Mouse (Mus musculus) left cerebral cortex, adult 2 months (tissue): Measurements from ENCODE around the gene Gsap. TPM values are rescaled to one million over a fixed set of nuclear protein-coding genes. Genes with fewer than 3 reads are reported as not detected.

ENCODE experiments used
- DNase-seq, 2 experiments: peaks; one replicate each; pipeline ENCODE4 v3.0.0; 2021 to 2022; ENCODE audit warnings: low spot score in 2 of 2, mixed read lengths in 1 of 2; ENCODE audit errors: extremely low spot score in 1 of 2
- H3K27ac ChIP-seq: fragments of 200-600 bp; 2 replicates; pipeline ENCODE4 v1.8.1; 2022
- H3K4me3 ChIP-seq: fragments of 200-600 bp; 2 replicates; pipeline ENCODE4 v1.8.1; 2022
- CTCF ChIP-seq: fragments of 200-600 bp; IDR thresholded peaks from 2 replicates; pipeline ENCODE4 v1.8.1; 2022; ENCODE audit warnings: antibody characterized with exemption, mild to moderate bottlenecking, moderate library complexity
- intact Hi-C: fragments of 180-260 bp; cut with DNase I; formaldehyde crosslinking; loops from one replicate; pipeline ENCODE4 v1.15.1; 2025
- total RNA-seq, 2 experiments: library from RNA; stranded (reverse); gene quantifications; 2 replicates each; pipeline ENCODE4 v1.2.3; 2021

Gsap gene
- total RNA-seq, 2 experiments from 2014 or later: 4.6 to 6.4 TPM

- TF ChIP-seq CTCF: no peak
- H3K27ac ChIP-seq: no peak overlapping the region
- H3K4me3 ChIP-seq: no peak overlapping the region
- intact Hi-C loops: no loop called here
- no peak for DNase-seq
Measured at GRCm38 (mm10) chr5:21188435-21188834, 2.4 kb downstream of the Gsap start.

- H3K4me3 ChIP-seq: no peak overlapping the region
- H3K27ac ChIP-seq: no peak overlapping the region
- no peak for DNase-seq
- no peak for TF ChIP-seq CTCF
- intact Hi-C loops: no loop called here
Measured at GRCm38 (mm10) chr5:21189036-21189435, 3.0 kb downstream of the Gsap start.

DNA sequence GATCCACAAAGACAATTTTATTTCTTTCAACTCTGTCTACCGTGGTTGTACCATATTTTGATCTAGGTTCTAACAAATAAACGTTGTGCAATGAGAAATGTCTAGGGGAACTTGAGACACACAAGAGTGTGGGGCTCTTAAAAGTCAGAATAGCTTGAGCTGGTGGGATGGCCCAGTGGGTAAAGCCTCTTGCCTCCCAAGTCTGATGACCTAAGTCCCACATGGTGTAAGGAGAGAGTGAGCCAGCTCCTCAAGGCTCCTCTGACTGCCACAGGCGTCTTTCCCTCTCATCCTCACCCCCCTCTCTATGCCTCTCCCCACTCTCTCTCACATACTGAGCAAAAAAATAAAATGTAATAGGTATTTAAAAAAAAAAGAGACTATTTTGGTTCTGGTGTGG is 3.4 kb downstream of the Gsap start:
- no peak for TF ChIP-seq CTCF
- Histone ChIP-seq H3K27ac (no peak overlapping the region), H3K4me3 (no peak overlapping the region)
- intact Hi-C loops: no loop called here
- DNase-seq: no peak

GRCm38 (mm10) chr5:21203504-21203903 is 17.4 kb downstream of the Gsap start:
- no peak for TF ChIP-seq CTCF
- DNase-seq: no peak
- H3K27ac ChIP-seq: no peak overlapping the region
- H3K4me3 ChIP-seq: no peak overlapping the region
- intact Hi-C loops: no loop called here

GRCm38 (mm10) chr5:21204157-21204556 is 18.1 kb downstream of the Gsap start:
- no peak overlapping the region for H3K4me3 ChIP-seq
- intact Hi-C loops: no loop called here
- TF ChIP-seq CTCF: no peak
- DNase-seq: no peak
- H3K27ac ChIP-seq: no peak overlapping the region

DNA sequence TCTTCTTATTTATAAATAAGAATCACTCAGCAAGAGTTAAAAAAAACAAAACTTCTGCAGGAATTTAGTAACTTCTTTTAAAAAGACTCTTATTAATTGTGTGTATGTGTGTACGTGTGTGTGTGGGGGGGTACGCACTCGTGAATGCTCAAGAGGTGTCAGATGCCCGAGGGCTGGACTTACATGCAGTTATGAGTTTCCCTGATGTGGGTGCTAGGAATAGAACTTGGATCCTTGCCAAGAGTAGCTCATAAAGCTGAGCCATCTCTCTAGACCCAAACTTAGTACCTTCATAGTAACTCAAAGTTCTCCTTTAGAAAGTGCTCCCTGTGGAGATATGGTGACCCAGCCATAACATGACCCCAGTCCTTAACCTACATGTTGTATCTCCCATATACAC is 20.0 kb downstream of the Gsap start:
- DNase-seq: no peak
- no peak overlapping the region for H3K27ac ChIP-seq
- H3K4me3 ChIP-seq: no peak overlapping the region
- intact Hi-C loops: no loop called here
- no peak for TF ChIP-seq CTCF

- Histone ChIP-seq H3K4me3 (no peak overlapping the region), H3K27ac (no peak overlapping the region)
- DNase-seq: no peak
- no peak for TF ChIP-seq CTCF
- intact Hi-C loops: no loop called here
Measured at GRCm38 (mm10) chr5:21211406-21211805, 25.4 kb downstream of the Gsap start.

DNA sequence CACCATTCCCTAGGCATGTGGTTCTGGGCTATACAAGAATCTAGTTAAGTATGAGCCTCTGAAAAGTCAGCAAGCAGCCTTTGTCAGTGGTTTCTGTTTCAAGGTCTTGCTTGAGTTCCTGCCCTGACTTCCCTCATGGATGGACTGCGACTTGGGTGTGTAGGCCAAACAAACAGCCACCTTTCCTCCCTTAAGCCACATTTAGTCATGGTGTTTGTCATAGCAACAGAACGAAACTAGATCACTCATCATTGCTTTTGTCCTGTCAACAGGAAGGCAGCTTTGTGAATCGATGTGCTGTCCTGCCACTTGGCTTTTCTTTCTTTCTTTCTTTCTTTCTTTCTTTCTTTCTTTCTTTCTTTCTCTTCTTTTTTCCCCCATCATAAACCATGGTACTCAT is 26.9 kb downstream of the Gsap start:
- no peak for TF ChIP-seq CTCF
- intact Hi-C loops: no loop called here
- Histone ChIP-seq H3K4me3 (no peak overlapping the region), H3K27ac (no peak overlapping the region)
- DNase-seq: no peak

DNA sequence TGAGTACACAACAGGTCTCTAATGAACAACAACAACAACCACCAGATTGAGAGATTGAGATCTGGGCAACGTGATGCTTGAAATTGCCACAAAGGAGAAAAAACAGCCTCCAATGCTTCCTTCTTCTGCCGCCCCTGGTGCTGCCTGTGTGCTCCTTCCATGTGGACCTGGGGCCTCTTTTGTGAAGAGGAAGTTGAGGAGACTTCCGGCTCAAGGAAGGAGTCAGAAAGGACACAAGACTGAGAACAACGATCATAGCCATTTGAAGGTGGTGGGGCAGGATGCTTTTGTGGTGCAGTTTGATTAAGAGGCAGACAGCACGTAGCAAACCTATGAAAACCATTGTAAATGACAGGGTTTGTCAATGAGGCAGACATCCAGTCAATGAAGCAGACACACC is 27.7 kb downstream of the Gsap start:
- TF ChIP-seq CTCF: no peak

GRCm38 (mm10) chr5:21217453-21218294 is 31.6 kb downstream of the Gsap start:
- DNase-seq: peak in 1 of 2 experiments; percentile 14
- H3K4me3 ChIP-seq: no peak overlapping the region
- intact Hi-C loops: no loop called here
- no peak overlapping the region for H3K27ac ChIP-seq
- no peak for TF ChIP-seq CTCF

More for the DNA sequence above, 27.7 kb downstream of the Gsap start:
- Histone ChIP-seq H3K4me3 (no peak overlapping the region), H3K27ac (no peak overlapping the region)
- intact Hi-C loops: no loop called here
- DNase-seq: no peak

DNA sequence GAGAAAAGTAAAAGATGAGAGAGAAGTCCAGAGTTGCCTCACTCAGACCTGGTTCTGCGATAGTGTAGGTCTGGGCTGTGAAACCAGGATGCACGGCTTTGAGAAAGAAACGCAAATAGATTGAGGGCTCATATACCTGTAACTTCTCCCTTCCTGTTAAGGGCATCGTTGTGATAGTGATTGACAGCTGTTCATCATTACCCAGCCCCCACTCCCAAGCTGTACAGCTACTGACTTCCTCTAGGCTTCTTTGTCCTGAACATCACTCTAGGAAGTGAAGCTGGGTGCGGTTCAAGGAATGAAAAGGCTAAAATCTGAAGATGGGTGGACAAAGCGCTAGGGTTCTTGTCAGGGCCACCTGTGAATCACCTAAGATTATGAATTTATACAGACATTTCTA is 46.8 kb downstream of the Gsap start:
- TF ChIP-seq CTCF: no peak
- Histone ChIP-seq H3K27ac (no peak overlapping the region), H3K4me3 (no peak overlapping the region)
- intact Hi-C loops: no loop called here
- no peak for DNase-seq

DNA sequence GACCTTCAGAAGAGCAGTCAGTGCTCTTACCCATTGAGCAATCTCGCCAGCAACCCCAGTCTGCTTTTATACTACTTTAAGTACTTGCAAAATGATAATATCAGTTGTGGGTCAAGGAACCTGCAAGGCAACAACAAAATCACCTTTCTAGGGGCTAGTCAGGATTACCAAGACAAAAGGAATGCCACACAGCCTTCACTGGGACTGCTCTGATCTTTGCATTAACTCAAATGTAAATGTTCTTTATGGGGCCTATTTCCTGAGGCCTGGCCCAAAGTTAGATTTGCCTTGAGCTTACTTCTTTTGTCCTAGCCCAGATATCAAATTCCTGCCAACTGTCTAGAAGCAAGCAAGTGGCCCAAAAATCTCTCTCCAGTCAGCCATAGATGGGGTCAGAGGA is 58.5 kb downstream of the Gsap start:
- no peak for DNase-seq
- intact Hi-C loops: no loop called here
- H3K27ac ChIP-seq: no peak overlapping the region
- H3K4me3 ChIP-seq: no peak overlapping the region
- no peak for TF ChIP-seq CTCF

DNA sequence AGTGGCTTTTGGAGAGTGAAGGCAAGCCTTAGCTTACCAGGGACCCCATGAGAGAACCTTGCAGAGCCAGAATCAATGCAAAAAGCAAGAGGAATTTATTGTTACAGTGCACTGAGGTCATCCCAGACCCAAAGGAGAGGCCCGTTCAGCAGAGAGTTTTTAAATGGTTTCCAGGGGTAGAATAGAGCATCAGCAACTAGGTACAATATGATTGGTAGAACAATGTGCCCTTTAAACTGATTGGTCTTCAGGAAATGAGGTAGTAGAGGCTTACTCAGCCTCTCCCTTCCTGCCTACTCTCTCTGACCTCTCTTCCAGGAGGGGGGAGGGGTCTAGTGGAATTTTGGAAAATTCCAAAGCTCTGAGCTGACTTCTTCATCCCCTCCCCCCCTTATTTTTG is 59.2 kb downstream of the Gsap start:
- no peak overlapping the region for H3K4me3 ChIP-seq
- no peak for DNase-seq
- TF ChIP-seq CTCF: no peak
- H3K27ac ChIP-seq: no peak overlapping the region
- intact Hi-C loops: loop anchor here (5.0 kb wide), 1 partner anchor 193 kb away; no protein-coding TSS in a partner anchor
